Mouse (Mus musculus) liver, embryonic 15.5 days (tissue): ENCODE data around the gene Pde11a. TPM values are rescaled to one million over a fixed set of nuclear protein-coding genes. Genes with fewer than 3 reads are reported as not detected.
A peak's percentile ranks its signal among the peaks of the same experiment; 100 is the strongest.

Experiments used
- ATAC-seq: fragments of 200-750 bp; cut with Nextera tagmentation; 2 replicates; pipeline ENCODE4 v1.8.0; 2017; ENCODE audit warnings: moderate number of reproducible peaks, mild to moderate bottlenecking, moderate library complexity; ENCODE audit not compliant: insufficient read depth
- H3K27ac ChIP-seq: fragments of 300-500 bp; sonication (generic); replicated peaks from 2 replicates; pipeline ENCODE4 v1.5.1; 2015; ENCODE audit warnings: mild to moderate bottlenecking, inconsistent platforms
- H3K27me3 ChIP-seq: fragments of 300-500 bp; sonication (generic); 2 replicates; pipeline ENCODE4 v1.6.1; 2015; ENCODE audit warnings: mild to moderate bottlenecking, inconsistent platforms
- H3K36me3 ChIP-seq: fragments of 300-500 bp; sonication (generic); replicated peaks from 2 replicates; pipeline ENCODE4 v1.6.1; 2015; ENCODE audit warnings: moderate library complexity, mild to moderate bottlenecking, inconsistent platforms
- H3K4me1 ChIP-seq: fragments of 300-500 bp; sonication (generic); replicated peaks from 2 replicates; pipeline ENCODE4 v1.6.1; 2015; ENCODE audit warnings: inconsistent platforms
- H3K4me2 ChIP-seq: fragments of 300-500 bp; sonication (generic); 2 replicates; pipeline ENCODE4 v1.6.1; 2015; ENCODE audit warnings: moderate library complexity, mild to moderate bottlenecking, inconsistent platforms
- H3K4me3 ChIP-seq: fragments of 300-500 bp; sonication (generic); replicated peaks from 2 replicates; pipeline ENCODE4 v1.5.1; 2015; ENCODE audit warnings: mild to moderate bottlenecking, inconsistent platforms
- H3K9ac ChIP-seq: fragments of 300-500 bp; sonication (generic); 2 replicates; pipeline ENCODE4 v1.6.1; 2015; ENCODE audit warnings: moderate library complexity, mild to moderate bottlenecking, inconsistent platforms
- H3K9me3 ChIP-seq: fragments of 300-500 bp; sonication (generic); replicated peaks from 2 replicates; pipeline ENCODE4 v1.6.1; 2016; ENCODE audit warnings: inconsistent platforms
- WGBS: fragments of 180-500 bp; shearing (Covaris S2); methylation state at CpG from one replicate; pipeline ENCODE4 v1.1.7; 2015; ENCODE audit warnings: mixed read lengths; ENCODE audit not compliant: insufficient replicate concordance; 5-methylcytosine and 5-hydroxymethylcytosine counted together
- polyA plus RNA-seq: library from polyadenylated mRNA; unstranded; fragments of >200 nt; fragmentation: Nextera tagmentation; extraction: Ambion mirVana; gene quantifications from 2 replicates; pipeline ENCODE4 v1.2.1, GENCODE M21; 2015

The Pde11a gene
- polyA plus RNA-seq, 1 experiment from 2014 or later = not detected

DNA sequence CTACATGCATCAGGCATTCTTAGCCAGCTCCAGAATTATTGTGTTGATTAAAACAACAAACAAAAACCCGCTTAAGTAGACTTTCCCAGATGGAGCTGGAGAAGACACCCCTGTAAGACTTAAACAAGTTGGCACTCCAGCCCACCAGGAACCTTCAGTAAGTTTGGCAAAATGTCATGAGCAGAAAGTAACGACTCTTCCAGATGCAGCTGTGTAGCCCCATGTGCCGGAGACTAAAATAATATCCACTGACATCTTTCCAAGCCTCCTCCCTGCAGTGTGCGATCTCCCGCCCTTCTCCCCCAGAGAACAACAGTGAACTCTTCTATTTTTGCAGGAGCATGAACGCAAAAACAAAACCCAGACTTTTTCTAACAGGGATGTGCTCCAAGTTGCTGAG is 265.5 kb downstream of the Pde11a start:
- Histone ChIP-seq H3K27ac (no peak overlapping the region), H3K4me3 (no peak overlapping the region), H3K4me2 (no peak overlapping the region), H3K9ac (no peak overlapping the region), H3K27me3 (no peaks in the 10 kb centered on the region), H3K4me1 (no peaks in the 10 kb centered on the region), H3K9me3 (no peaks in the 10 kb centered on the region), H3K36me3 (no peaks in the 10 kb centered on the region)
- 64% methylated on average over 6 of the region's 6 CpGs for WGBS
- no peak for ATAC-seq

- 2% methylated on average over 19 of the region's 19 CpGs for WGBS
- no peaks in the 10 kb centered on the region for H3K9me3 ChIP-seq
- H3K4me2 ChIP-seq = peak overlapping the region; percentile 56
- H3K36me3 ChIP-seq = no peaks in the 10 kb centered on the region
- H3K27ac ChIP-seq = no peak overlapping the region
- H3K4me1 ChIP-seq = no peaks in the 10 kb centered on the region
- no peaks in the 10 kb centered on the region for H3K27me3 ChIP-seq
- no peak overlapping the region for H3K9ac ChIP-seq
- H3K4me3 ChIP-seq = peak overlapping the region; percentile 34
- no peak; the same call in 1 of the 2 replicates for ATAC-seq
Measured at GRCm38 (mm10) chr2:76070432-76071306, 267.9 kb downstream of the Pde11a start.

DNA sequence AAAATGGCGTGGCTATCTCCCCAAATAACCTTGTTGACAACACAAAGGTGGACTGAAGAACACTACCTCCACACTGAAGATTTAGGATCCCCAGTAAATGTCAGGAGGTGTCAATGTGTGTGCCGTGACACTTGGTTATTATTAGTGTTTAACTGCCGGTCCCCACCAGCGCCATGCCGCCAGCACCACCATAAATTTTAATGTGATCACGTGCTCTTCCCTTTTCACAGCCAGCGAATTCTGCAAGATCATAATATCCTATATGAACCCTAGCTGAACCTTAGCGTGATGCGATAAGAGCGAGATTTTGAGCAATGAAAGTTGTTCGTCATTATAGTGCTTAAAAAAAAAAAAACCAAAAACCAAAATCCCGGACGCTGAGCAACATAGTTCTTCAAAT is 269.3 kb downstream of the Pde11a start:
- H3K27me3 ChIP-seq = no peaks in the 10 kb centered on the region
- H3K9me3 ChIP-seq = no peaks in the 10 kb centered on the region
- no peaks in the 10 kb centered on the region for H3K4me1 ChIP-seq
- WGBS = 66% methylated on average over 13 of the region's 13 CpGs
- no peaks in the 10 kb centered on the region for H3K36me3 ChIP-seq
- no peak for ATAC-seq
- H3K9ac ChIP-seq = no peak overlapping the region
- H3K27ac ChIP-seq = no peak overlapping the region
- H3K4me3 ChIP-seq = no peak overlapping the region
- H3K4me2 ChIP-seq = peak overlapping the region; percentile 56; the same call in 1 of the 2 replicates

- 70% methylated on average over 10 of the region's 10 CpGs for WGBS
- H3K4me1 ChIP-seq = no peaks in the 10 kb centered on the region
- ATAC-seq = no peak
- no peaks in the 10 kb centered on the region for H3K9me3 ChIP-seq
- no peak overlapping the region for H3K4me3 ChIP-seq
- H3K27ac ChIP-seq = no peak overlapping the region
- no peak overlapping the region for H3K4me2 ChIP-seq
- H3K9ac ChIP-seq = no peak overlapping the region
- no peaks in the 10 kb centered on the region for H3K36me3 ChIP-seq
- no peaks in the 10 kb centered on the region for H3K27me3 ChIP-seq
Measured at GRCm38 (mm10) chr2:76068155-76068554, 270.4 kb downstream of the Pde11a start.

DNA sequence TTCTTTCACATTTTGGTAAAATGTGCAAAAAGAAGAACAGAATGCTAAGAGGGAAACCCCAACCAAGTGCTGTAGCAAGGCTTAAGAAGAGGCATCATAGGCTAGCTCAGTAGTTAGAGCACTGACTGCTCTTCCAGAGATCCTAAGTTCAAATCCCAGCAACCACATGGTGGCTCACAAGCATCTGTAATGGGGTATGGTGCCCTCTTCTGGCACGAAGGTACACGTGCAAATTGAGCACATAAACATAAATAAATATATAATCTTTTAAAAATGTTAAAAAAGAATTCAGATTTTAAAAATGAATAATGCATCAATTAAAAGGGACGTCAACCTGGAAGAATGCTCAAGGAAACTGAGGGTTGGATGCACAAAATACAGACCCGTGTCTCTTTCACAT is 271.4 kb downstream of the Pde11a start:
- 48% methylated on average over 4 of the region's 4 CpGs for WGBS
- H3K4me3 ChIP-seq = no peak overlapping the region

DNA sequence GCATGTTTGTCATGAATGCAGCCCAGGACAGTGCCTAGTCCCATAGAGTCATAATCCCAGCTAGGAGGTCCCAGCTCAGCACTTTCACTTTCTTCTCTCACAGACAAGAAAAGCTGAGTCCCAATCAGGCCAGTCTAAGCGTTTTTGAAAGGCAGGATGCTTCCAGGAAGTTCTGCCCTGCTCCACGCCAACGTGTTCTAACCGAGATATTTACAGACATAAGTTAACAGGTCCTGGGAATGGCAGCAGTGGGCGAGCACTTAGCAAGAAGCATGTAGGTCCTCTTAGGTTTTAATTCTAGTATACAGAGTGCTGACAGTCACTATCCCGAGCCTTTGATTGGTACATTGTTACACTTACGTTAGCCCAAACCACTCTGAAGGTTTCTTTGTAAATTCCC is 273.3 kb downstream of the Pde11a start:
- Histone ChIP-seq H3K9me3 (no peaks in the 10 kb centered on the region), H3K9ac (no peak overlapping the region), H3K27me3 (no peaks in the 10 kb centered on the region), H3K4me2 (no peak overlapping the region), H3K4me1 (no peaks in the 10 kb centered on the region), H3K27ac (no peak overlapping the region), H3K4me3 (no peak overlapping the region), H3K36me3 (no peaks in the 10 kb centered on the region)
- ATAC-seq = no peak
- 23% methylated on average over 7 of the region's 7 CpGs for WGBS

More for the DNA sequence above, 271.4 kb downstream of the Pde11a start:
- no peak overlapping the region for H3K9ac ChIP-seq
- no peaks in the 10 kb centered on the region for H3K4me1 ChIP-seq
- no peaks in the 10 kb centered on the region for H3K27me3 ChIP-seq
- H3K27ac ChIP-seq = no peak overlapping the region
- H3K4me2 ChIP-seq = no peak overlapping the region
- H3K9me3 ChIP-seq = no peaks in the 10 kb centered on the region
- no peak for ATAC-seq
- H3K36me3 ChIP-seq = no peaks in the 10 kb centered on the region

GRCm38 (mm10) chr2:76064078-76064477 is 274.5 kb downstream of the Pde11a start:
- Histone ChIP-seq H3K4me1 (no peaks in the 10 kb centered on the region), H3K9ac (no peak overlapping the region), H3K9me3 (no peaks in the 10 kb centered on the region), H3K4me3 (no peak overlapping the region), H3K27ac (no peak overlapping the region), H3K27me3 (no peaks in the 10 kb centered on the region), H3K4me2 (no peak overlapping the region), H3K36me3 (no peaks in the 10 kb centered on the region)
- 69% methylated on average over 5 of the region's 5 CpGs for WGBS
- ATAC-seq = no peak

- H3K4me3 ChIP-seq = no peak overlapping the region
- H3K4me1 ChIP-seq = no peaks in the 10 kb centered on the region
- 67% methylated on average over 3 of the region's 3 CpGs for WGBS
- no peaks in the 10 kb centered on the region for H3K27me3 ChIP-seq
- H3K9me3 ChIP-seq = no peaks in the 10 kb centered on the region
- H3K36me3 ChIP-seq = no peaks in the 10 kb centered on the region
- H3K4me2 ChIP-seq = no peak overlapping the region
- ATAC-seq = no peak
- H3K27ac ChIP-seq = no peak overlapping the region
- no peak overlapping the region for H3K9ac ChIP-seq
Measured at GRCm38 (mm10) chr2:76060207-76060606, 278.4 kb downstream of the Pde11a start.

DNA sequence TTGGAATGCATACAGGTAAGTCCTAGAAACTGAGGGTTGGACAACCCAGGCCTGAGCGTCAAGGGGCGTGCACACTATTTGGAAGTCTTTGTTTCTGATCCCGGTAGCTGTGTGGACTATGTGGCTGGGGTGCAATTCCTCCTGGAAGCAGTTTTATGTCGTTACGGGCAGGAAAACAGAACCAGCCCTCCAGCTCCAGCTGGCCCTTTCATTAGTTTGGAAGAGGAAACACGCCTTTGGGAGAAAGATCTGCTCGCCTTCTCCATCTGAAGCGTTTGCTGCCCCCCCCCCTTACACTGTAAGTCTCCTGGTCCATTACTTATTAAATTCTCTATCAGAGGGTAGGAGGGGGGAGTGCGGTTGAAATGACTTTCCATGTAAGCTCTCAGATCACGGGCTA is 279.0 kb downstream of the Pde11a start:
- no peak overlapping the region for H3K4me2 ChIP-seq
- H3K27ac ChIP-seq = no peak overlapping the region
- H3K27me3 ChIP-seq = no peaks in the 10 kb centered on the region
- H3K4me3 ChIP-seq = no peak overlapping the region
- H3K4me1 ChIP-seq = no peaks in the 10 kb centered on the region
- H3K36me3 ChIP-seq = no peaks in the 10 kb centered on the region
- WGBS = 64% methylated on average over 10 of the region's 10 CpGs
- H3K9me3 ChIP-seq = no peaks in the 10 kb centered on the region
- no peak for ATAC-seq
- no peak overlapping the region for H3K9ac ChIP-seq

GRCm38 (mm10) chr2:76058661-76059467 is 279.7 kb downstream of the Pde11a start:
- H3K4me3 ChIP-seq = no peak overlapping the region
- 61% methylated on average over 13 of the region's 13 CpGs for WGBS
- H3K4me2 ChIP-seq = no peak overlapping the region
- H3K27me3 ChIP-seq = no peaks in the 10 kb centered on the region
- no peak overlapping the region for H3K9ac ChIP-seq
- ATAC-seq = no peak
- no peaks in the 10 kb centered on the region for H3K4me1 ChIP-seq
- no peaks in the 10 kb centered on the region for H3K36me3 ChIP-seq
- no peak overlapping the region for H3K27ac ChIP-seq
- H3K9me3 ChIP-seq = no peaks in the 10 kb centered on the region

- no peaks in the 10 kb centered on the region for H3K9me3 ChIP-seq
- no peak overlapping the region for H3K4me2 ChIP-seq
- no peaks in the 10 kb centered on the region for H3K36me3 ChIP-seq
- WGBS = 62% methylated on average over 7 of the region's 7 CpGs
- H3K4me3 ChIP-seq = no peak overlapping the region
- H3K4me1 ChIP-seq = no peaks in the 10 kb centered on the region
- no peak overlapping the region for H3K9ac ChIP-seq
- no peak overlapping the region for H3K27ac ChIP-seq
- H3K27me3 ChIP-seq = no peaks in the 10 kb centered on the region
- no peak for ATAC-seq
Measured at GRCm38 (mm10) chr2:76057555-76057954, 281.0 kb downstream of the Pde11a start.
